Mouse (Mus musculus): ENCODE measurements around the gene Vmn1r89. TPM values are rescaled to one million over a fixed set of nuclear protein-coding genes. Genes with fewer than 3 reads are reported as not detected.

Vmn1r89 gene
- total RNA-seq (2023) = not detected

GRCm38 (mm10) chr7:13212720-13213119 lies at the start of gene Vmn1r89:
Vmn1r89 (plus strand) TSS chr7:13213020.

Other genes with a start within 250 kb of the Vmn1r89 start
- 1 to 10 TPM; 2.4 to 3.3 TPM for gene Zfp324, start 247.2 kb upstream of the Vmn1r89 start, total RNA-seq (2023)
- 1 to 10 TPM; 3.0 to 4.6 TPM for gene Zfp446, start 235.2 kb upstream of the Vmn1r89 start, total RNA-seq (2023)
- gene Slc27a5, start 214.8 kb upstream of the Vmn1r89 start, total RNA-seq (2023) = not detected
- gene Trim28, start 213.9 kb upstream of the Vmn1r89 start, total RNA-seq (2023) = 100 to 1,000 TPM; 166 to 184 TPM
- 10 to 100 TPM; 14.6 to 15.6 TPM for gene Zbtb45, start 203.0 kb upstream of the Vmn1r89 start, total RNA-seq (2023)
- gene Chmp2a, start 178.2 kb upstream of the Vmn1r89 start, total RNA-seq (2023) = 100 to 1,000 TPM; 146 to 163 TPM
- 10 to 100 TPM; 86.2 to 93.4 TPM for gene Ube2m, start 174.7 kb upstream of the Vmn1r89 start, total RNA-seq (2023)
- gene Mzf1, start 158.3 kb upstream of the Vmn1r89 start, total RNA-seq (2023) = 1 to 10 TPM in 1 of 2 experiments, under 1 TPM in 1; 0.46 to 1.4 TPM
- gene Vmn1r85, start 117.8 kb upstream of the Vmn1r89 start, total RNA-seq (2023) = not detected
- gene Vmn1r86, start 93.1 kb upstream of the Vmn1r89 start, total RNA-seq (2023) = not detected
- gene Vmn1r87, start 72.9 kb upstream of the Vmn1r89 start, total RNA-seq (2023) = not detected
- gene Vmn1r88, start 53.5 kb upstream of the Vmn1r89 start, total RNA-seq (2023) = under 1 TPM; 0.07 to 0.11 TPM
- 10 to 100 TPM; 67.4 to 83.8 TPM for gene Lig1, start 64.3 kb downstream of the Vmn1r89 start, total RNA-seq (2023)
- 1 to 10 TPM; 1.5 to 2.1 TPM for gene Zswim9, start 65.7 kb downstream of the Vmn1r89 start, total RNA-seq (2023)
- gene Pla2g4c, start 111.6 kb downstream of the Vmn1r89 start, total RNA-seq (2023) = 1 to 10 TPM; 2.5 to 2.9 TPM
- gene Cabp5, start 185.1 kb downstream of the Vmn1r89 start, total RNA-seq (2023) = under 1 TPM in 1 of 2 experiments, not detected in 1; 0.44 TPM
- gene Bsph1, start 237.8 kb downstream of the Vmn1r89 start, total RNA-seq (2023) = not detected